Mouse (Mus musculus) thymus, postnatal 0 days (tissue): Measurements from ENCODE around the gene Arxes2. TPM values are rescaled to one million over a fixed set of nuclear protein-coding genes. Genes with fewer than 3 reads are reported as not detected.
"Not testable (repeated sequence)": the region's sequence is repeated elsewhere in the genome, so short reads cannot be mapped to it uniquely, and the experiment has no call there.

Source experiments
- DNase-seq: peaks from one replicate; pipeline ENCODE4 v3.0.0-alpha.2; 2015; ENCODE audit warnings: low spot score
- polyA plus RNA-seq: library from polyadenylated mRNA; unstranded; fragments of >200 nt; fragmentation: Nextera tagmentation; extraction: Ambion mirVana; gene quantifications from 2 replicates; pipeline ENCODE4 v1.2.1, GENCODE M21; 2015

The Arxes2 gene
- polyA plus RNA-seq, 1 experiment from 2014 or later, result 18.6 TPM

DNA sequence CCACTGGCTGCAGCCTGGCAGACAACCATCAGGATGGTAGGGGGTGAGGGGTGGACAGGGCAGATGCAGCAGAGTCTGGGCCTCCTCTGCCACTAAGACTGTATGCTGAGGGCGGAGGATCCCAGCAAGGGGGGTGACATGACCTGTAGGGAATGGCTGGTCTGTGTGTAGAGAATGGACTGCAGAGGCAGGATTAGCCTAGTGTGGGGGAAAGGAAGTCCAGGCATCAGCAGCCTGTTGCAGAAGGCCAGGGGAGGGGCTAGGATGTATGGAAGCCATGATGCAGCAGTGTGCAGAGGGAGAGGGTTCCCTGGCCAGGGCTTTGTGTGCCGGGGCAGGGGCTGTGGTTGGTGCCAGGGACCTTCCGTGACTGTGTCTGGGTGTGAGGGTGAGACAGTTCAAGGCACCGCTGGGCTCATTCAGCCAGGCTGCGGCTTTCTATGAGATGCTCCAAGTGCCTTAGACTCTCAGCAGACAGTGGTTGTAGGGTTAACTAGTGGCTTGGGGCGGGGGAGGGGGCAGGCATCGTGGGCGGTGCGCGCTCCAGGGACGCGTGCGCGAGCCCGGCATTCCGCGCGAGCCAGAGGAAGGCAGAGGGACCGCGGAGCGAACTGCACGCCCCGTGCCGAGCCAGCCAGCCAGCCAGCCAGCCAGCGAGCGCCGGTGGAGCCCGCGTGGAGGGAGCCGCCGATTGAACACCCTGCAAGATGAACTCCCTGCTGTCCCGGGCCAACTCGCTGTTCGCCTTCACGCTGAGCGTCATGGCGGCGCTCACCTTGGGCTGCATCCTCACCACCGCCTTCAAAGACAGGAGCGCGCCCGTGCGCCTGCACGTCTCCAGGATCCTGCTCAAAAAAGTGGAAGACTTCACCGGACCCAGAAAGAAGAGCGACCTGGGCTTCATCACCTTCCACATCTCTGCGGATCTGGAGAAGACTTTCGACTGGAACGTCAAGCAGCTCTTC, 39.5 kb downstream of the Arxes2 start, which contains the start of gene Arxes1:
TSS of gene Arxes1 (plus strand) at position 569 of the 965 bp plus-strand sequence.
- DNase-seq, result not testable (repeated sequence)

DNA sequence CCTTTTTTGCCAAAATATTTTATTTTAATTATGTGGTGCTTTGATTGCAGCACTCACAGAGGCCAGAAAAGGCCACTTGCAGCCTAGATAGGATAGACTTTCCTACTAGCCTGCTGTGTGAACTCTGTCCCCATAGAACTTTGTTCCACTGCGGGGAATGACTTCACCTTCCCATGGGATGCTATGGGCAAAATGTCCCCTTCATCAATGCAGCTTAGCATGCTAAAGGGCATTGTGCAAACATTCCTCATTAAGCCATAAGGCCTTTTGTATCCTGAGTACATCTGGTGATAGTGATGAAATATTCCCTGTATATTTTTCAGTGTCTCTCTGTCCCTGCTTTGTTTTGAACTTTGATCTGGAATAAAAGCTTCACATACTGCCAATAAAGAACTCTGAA, 50.1 kb downstream of the Arxes2 start:
- DNase-seq, result no peak

Other genes with a start within 250 kb of the Arxes2 start
- 55.0 and 55.1 TPM in 2 replicates for gene Bhlhb9, start 196.2 kb upstream of the Arxes2 start, polyA plus RNA-seq
- 6.6 and 7.0 TPM in 2 replicates for gene Gprasp2, start 154.8 kb upstream of the Arxes2 start, polyA plus RNA-seq
- gene Arxes1, start 39.5 kb downstream of the Arxes2 start, polyA plus RNA-seq, result 2.6 and 2.7 TPM in 2 replicates
- gene Bex2, start 74.4 kb downstream of the Arxes2 start, polyA plus RNA-seq, result 29.3 and 31.8 TPM in 2 replicates
- 0.05 TPM in 1 of 2 replicates, not detected in the other for gene Nxf3, start 91.4 kb downstream of the Arxes2 start, polyA plus RNA-seq
- gene Bex4, start 145.2 kb downstream of the Arxes2 start, polyA plus RNA-seq, result 3.5 and 3.6 TPM in 2 replicates
- 43.7 and 45.0 TPM in 2 replicates for gene Tceal8, start 178.5 kb downstream of the Arxes2 start, polyA plus RNA-seq
- gene Tceal5, start 210.1 kb downstream of the Arxes2 start, polyA plus RNA-seq, result 0.27 and 0.31 TPM in 2 replicates
- gene Tceal7, start 221.0 kb downstream of the Arxes2 start, polyA plus RNA-seq, result 0.23 and 0.78 TPM in 2 replicates
- 10.2 and 13.8 TPM in 2 replicates for gene Bex1, start 221.7 kb downstream of the Arxes2 start, polyA plus RNA-seq